Mouse (Mus musculus): Measurements from ENCODE around the gene Nr1h2.

DNA sequence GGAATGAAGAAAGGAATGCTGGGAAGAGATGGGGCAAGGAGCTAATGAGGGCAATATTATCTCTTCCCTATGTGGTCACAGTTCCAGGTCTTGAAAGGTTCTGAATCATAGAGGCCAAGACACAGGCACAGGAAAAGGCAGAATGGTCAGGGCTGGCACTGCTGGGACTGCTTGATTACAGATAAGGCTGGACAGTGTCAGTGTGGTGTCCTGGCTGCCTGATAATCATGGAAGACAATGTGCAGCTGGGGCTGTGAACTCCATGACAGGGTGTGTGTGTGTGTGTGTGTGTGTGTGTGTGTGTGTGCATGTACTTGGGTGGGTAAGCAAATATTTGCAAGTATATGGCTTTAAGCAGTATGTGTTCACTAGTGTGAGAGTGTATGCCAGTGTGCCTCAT lies 46.3 kb downstream of the Nr1h2 start:
- TF ChIP-seq CTCF (IDR thresholded peaks at IDR 0.05; ENCODE audit: insufficient read depth, low read depth, low read length), result no peak
- no peak for TF ChIP-seq POLR2A (IDR thresholded peaks at IDR 0.05; ENCODE audit: insufficient read depth, low read depth, low read length)

Measured in olfactory bulb, adult 2 months (tissue).